Mouse (Mus musculus): ENCODE data around the gene Slc25a11. TPM values are rescaled to one million over a fixed set of nuclear protein-coding genes. Genes with fewer than 3 reads are reported as not detected.

Gene Slc25a11
- polyA plus RNA-seq, 1 experiment from 2014 or later, result 138 TPM

GRCm38 (mm10) chr11:70671333-70672047, 24.2 kb upstream of the Slc25a11 start:
- Histone ChIP-seq H3K36me3 (ENCODE audit: control insufficient read depth, insufficient read depth, low read length) (no peaks in the 10 kb centered on the region), H3K9ac (ENCODE audit: low read depth, low read length) (no peak overlapping the region; the same call in 1 of the 2 replicates)

GRCm38 (mm10) chr11:70670483-70670882, 23.2 kb upstream of the Slc25a11 start:
- no peaks in the 10 kb centered on the region for H3K9me3 ChIP-seq (ENCODE audit: control insufficient read depth, low read length)
- peaks cover 5% of the 10 kb centered on the region; the same call in 1 of the 2 replicates for H3K4me1 ChIP-seq (replicated peaks; ENCODE audit: control insufficient read depth, insufficient read depth, low read length)
- peak overlapping the region; percentile 40 for H3K4me3 ChIP-seq (ENCODE audit: low read depth, low read length)
- H3K9ac ChIP-seq (ENCODE audit: low read depth, low read length), result peak overlapping the region; percentile 55
- no peaks in the 10 kb centered on the region for H3K27me3 ChIP-seq (ENCODE audit: control insufficient read depth, insufficient read depth, low read length)
- no peak for DNase-seq (ENCODE audit: low spot score)
- 33% methylated on average over 14 of the region's 14 CpGs for WGBS
- H3K4me2 ChIP-seq (replicated peaks; ENCODE audit: low read depth, low read length), result peak overlapping the region; percentile 48
- H3K27ac ChIP-seq (ENCODE audit: low read depth, low read length), result peak overlapping the region; percentile 75
- H3K36me3 ChIP-seq (ENCODE audit: control insufficient read depth, insufficient read depth, low read length), result no peaks in the 10 kb centered on the region
- no peak for ATAC-seq (ENCODE audit: low FRiP score)

More at GRCm38 (mm10) chr11:70671333-70672047, 24.2 kb upstream of the Slc25a11 start:
- 83% methylated on average over 16 of the region's 16 CpGs for WGBS
- no peak overlapping the region for H3K27ac ChIP-seq (ENCODE audit: low read depth, low read length)
- H3K9me3 ChIP-seq (ENCODE audit: control insufficient read depth, low read length), result no peaks in the 10 kb centered on the region
- ATAC-seq (ENCODE audit: low FRiP score) (no peak), DNase-seq (ENCODE audit: low spot score) (no peak)
- no peak overlapping the region for H3K4me3 ChIP-seq (ENCODE audit: low read depth, low read length)
- no peak overlapping the region for H3K4me2 ChIP-seq (replicated peaks; ENCODE audit: low read depth, low read length)
- no peaks in the 10 kb centered on the region for H3K27me3 ChIP-seq (ENCODE audit: control insufficient read depth, insufficient read depth, low read length)
- H3K4me1 ChIP-seq (replicated peaks; ENCODE audit: control insufficient read depth, insufficient read depth, low read length), result peaks cover 5% of the 10 kb centered on the region; the same call in 1 of the 2 replicates

DNA sequence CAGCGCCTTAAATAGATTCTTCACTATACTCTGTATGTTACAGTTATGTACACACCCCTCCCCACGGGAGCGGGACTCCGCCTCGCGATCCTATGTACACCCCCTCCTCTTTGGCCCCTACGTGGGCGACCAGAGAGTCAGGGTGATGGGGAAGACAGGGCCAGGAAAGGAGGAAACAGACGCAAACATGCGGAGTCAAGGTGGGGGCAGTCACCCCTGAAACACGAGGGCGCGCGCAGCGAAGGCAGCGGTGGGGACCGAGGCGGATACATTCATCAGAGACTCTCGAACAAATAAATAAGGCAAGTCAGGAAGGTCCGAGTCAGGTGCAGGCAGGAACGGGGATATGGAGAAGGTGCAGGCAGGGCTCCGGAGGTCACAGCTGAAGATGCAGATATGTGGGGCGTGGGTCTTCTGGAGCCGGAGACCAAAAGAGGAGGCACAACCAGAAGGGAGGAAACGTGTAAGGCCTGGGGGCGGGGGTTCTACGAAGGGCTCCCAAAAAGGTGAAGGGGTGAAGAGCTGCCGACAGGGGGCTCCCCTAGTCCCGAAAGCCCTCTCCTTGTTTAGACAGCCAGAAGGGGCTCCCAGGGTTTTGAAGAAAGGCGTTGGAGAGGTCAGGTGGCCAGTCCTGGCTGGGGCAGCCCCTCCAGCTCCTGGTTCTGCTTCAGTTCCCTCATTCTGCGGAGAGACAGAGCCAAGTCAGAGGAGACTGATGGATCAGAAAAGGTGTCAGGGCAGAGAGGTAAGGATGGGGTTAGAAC, 22.5 kb upstream of the Slc25a11 start:
- Histone ChIP-seq H3K27me3 (ENCODE audit: control insufficient read depth, insufficient read depth, low read length) (no peaks in the 10 kb centered on the region), H3K9me3 (ENCODE audit: control insufficient read depth, low read length) (no peaks in the 10 kb centered on the region), H3K36me3 (ENCODE audit: control insufficient read depth, insufficient read depth, low read length) (no peaks in the 10 kb centered on the region), H3K27ac (ENCODE audit: low read depth, low read length) (peak overlapping the region; percentile 75), H3K4me3 (ENCODE audit: low read depth, low read length) (peak overlapping the region; percentile 40), H3K4me1 (replicated peaks; ENCODE audit: control insufficient read depth, insufficient read depth, low read length) (peaks cover 5% of the 10 kb centered on the region; the same call in 1 of the 2 replicates), H3K4me2 (replicated peaks; ENCODE audit: low read depth, low read length) (peak overlapping the region; percentile 48), H3K9ac (ENCODE audit: low read depth, low read length) (peak overlapping the region; percentile 55)
- under 1% methylated on average over 31 of the region's 31 CpGs for WGBS
- peak; percentile 61 for ATAC-seq (ENCODE audit: low FRiP score)
- peak; percentile 84 for DNase-seq (ENCODE audit: low spot score)

DNA sequence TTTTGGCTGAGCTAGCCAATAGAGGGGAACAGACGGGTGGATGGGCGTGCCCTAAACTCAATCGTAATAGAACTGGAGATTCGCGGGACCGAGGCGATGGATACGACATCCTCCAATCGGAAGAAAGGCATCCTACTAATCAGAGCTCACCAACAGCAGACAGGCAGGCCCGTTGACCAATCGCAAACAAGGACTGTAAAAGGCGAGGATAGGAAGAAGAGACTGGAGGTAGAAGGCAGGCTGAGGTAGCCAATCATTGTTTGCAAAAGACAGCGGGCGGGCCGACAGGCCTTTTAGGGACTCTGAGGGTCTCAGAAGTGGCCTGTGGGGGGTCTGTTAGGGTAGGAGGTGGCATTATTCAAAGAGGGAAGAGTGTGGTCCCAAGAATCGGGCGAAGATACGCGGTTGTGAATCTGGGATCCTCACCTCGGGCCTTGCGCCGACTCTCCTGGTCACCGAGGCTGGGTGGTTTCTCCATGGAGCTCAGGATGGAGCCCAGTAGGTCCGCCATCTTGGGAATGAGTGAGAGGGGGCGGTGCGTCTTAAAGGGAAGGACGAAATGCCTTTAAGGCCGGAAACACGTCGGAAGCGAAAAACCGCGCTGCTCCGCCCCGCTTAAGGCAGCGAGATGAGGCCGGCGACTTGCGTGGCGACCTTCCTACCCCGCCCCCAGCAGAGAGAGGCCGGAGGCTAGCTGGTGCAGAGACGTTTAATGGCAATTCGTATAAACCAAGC, 21.7 kb upstream of the Slc25a11 start, which contains the start of gene Spag7:
Spag7 (minus strand) TSS at position 646 of the 735 bp plus-strand sequence.
- peaks cover 3% of the 10 kb centered on the region; the same call in 1 of the 2 replicates for H3K4me1 ChIP-seq (replicated peaks; ENCODE audit: control insufficient read depth, insufficient read depth, low read length)
- peak within 1 kb of the TSS; percentile 48 for H3K4me2 ChIP-seq (replicated peaks; ENCODE audit: low read depth, low read length)
- H3K9ac ChIP-seq (ENCODE audit: low read depth, low read length), result peak within 1 kb of the TSS; percentile 55
- H3K9me3 ChIP-seq (ENCODE audit: control insufficient read depth, low read length), result no peaks in the 10 kb centered on the region
- H3K27me3 ChIP-seq (ENCODE audit: control insufficient read depth, insufficient read depth, low read length), result no peaks in the 10 kb centered on the region
- WGBS, result under 1% methylated on average over 44 of the region's 44 CpGs
- H3K4me3 ChIP-seq (ENCODE audit: low read depth, low read length), result peak within 1 kb of the TSS; percentile 40
- H3K36me3 ChIP-seq (ENCODE audit: control insufficient read depth, insufficient read depth, low read length), result peaks cover 4% of the 10 kb centered on the region
- ATAC-seq (ENCODE audit: low FRiP score) (peak; percentile 96), DNase-seq (ENCODE audit: low spot score) (peak; percentile 96)
- H3K27ac ChIP-seq (ENCODE audit: low read depth, low read length), result peak within 1 kb of the TSS; percentile 80

DNA sequence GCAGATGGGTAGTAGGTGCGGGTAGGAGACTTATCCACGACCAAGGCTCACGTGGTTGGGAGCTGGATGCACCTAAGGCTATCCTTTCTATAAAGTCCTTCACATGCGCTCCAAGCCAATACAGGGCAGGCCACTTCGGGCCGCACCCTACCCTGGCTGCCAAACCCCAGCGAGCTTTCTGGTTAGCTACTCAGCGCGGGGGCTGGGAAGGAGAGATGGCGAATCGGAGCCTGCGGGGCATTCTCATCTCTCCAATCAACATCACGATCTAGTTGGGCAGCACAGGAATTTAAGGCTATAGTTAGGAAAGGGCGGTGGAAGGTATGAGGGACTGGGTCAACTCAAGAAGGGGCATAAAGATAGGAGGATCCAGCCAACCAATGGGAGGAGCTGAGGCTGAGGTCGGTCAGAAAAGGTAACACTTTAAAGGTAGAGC, 21.1 kb upstream of the Slc25a11 start:
- Histone ChIP-seq H3K27me3 (ENCODE audit: control insufficient read depth, insufficient read depth, low read length) (no peaks in the 10 kb centered on the region), H3K4me3 (ENCODE audit: low read depth, low read length) (peak overlapping the region; percentile 40), H3K27ac (ENCODE audit: low read depth, low read length) (peak overlapping the region; percentile 80), H3K9ac (ENCODE audit: low read depth, low read length) (peak overlapping the region; percentile 55), H3K36me3 (ENCODE audit: control insufficient read depth, insufficient read depth, low read length) (peaks cover 4% of the 10 kb centered on the region), H3K4me1 (replicated peaks; ENCODE audit: control insufficient read depth, insufficient read depth, low read length) (peaks cover 3% of the 10 kb centered on the region; the same call in 1 of the 2 replicates), H3K9me3 (ENCODE audit: control insufficient read depth, low read length) (no peaks in the 10 kb centered on the region), H3K4me2 (replicated peaks; ENCODE audit: low read depth, low read length) (peak overlapping the region; percentile 48)
- 2% methylated on average over 15 of the region's 15 CpGs for WGBS
- DNase-seq (ENCODE audit: low spot score) (no peak), ATAC-seq (ENCODE audit: low FRiP score) (peak; percentile 55; the same call in 1 of the 2 replicates)

DNA sequence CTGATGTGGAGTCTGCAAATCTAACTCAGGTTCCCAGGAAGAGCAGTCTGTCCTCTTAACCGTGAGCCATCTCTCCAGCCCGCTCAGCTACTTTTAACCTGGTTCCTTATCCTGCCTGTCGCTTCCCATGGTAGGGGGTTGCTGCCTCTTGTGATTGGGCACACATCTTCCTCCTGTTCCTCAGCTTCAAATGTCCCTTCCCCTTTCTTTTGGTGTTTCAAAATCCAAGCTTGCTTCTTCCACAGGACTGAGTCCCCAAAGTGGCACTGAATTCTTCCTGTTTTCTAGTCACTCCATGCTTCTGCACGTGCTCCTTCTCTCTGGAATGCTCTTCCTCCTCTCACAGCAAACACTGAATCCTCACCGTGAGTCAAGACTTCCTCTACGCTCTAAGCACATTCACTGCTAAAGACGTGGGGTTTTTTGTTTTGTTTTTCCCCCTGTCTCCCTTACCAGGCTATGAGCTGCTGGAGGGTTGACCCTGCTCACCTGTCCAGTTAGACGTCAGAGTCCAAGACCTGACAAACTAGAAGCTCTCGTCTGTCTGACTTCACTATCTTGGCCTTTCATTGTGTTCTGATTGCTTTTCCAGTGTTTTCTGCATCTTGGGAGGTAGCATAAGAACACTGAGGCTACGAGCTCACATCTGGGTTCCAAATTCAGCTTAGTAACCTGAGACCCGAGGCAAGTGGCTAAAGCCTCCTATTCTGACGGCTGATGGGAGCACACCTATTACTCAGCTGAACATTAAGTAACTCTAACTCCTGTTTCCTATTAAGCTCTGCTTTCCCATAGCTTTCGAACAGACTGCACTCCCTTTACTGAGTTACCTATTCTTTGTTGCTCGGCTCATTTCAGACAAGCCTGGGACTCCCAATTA, 20.2 kb upstream of the Slc25a11 start:
- H3K4me2 ChIP-seq (replicated peaks; ENCODE audit: low read depth, low read length), result peak overlapping the region; percentile 48
- H3K9ac ChIP-seq (ENCODE audit: low read depth, low read length), result peak overlapping the region; percentile 55
- H3K9me3 ChIP-seq (ENCODE audit: control insufficient read depth, low read length), result no peaks in the 10 kb centered on the region
- ATAC-seq (ENCODE audit: low FRiP score), result no peak
- peaks cover 3% of the 10 kb centered on the region; the same call in 1 of the 2 replicates for H3K4me1 ChIP-seq (replicated peaks; ENCODE audit: control insufficient read depth, insufficient read depth, low read length)
- H3K27me3 ChIP-seq (ENCODE audit: control insufficient read depth, insufficient read depth, low read length), result no peaks in the 10 kb centered on the region
- no peak overlapping the region for H3K27ac ChIP-seq (ENCODE audit: low read depth, low read length)
- WGBS, result 70% methylated on average over 14 of the region's 14 CpGs
- H3K4me3 ChIP-seq (ENCODE audit: low read depth, low read length), result peak overlapping the region; percentile 40
- H3K36me3 ChIP-seq (ENCODE audit: control insufficient read depth, insufficient read depth, low read length), result peaks cover 4% of the 10 kb centered on the region
- no peak for DNase-seq (ENCODE audit: low spot score)

DNA sequence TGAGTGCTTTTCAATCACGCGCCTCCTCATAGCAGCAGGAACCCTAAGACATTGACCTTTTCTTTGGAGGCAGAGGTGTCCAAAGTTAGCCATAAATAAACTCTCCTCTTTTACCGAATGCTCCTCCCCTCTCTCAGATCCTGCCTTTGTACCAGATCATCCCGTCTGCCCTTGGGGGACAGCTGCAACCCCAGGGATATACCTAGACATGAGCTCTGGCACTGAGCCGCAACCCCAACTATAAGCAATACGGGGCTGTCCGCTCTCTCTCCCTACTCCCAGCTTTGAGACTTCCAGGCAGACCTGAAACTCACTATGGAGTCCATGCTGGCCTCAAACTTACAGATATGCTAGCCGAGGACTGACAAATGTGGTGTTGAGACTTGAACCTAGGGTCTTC, 19.4 kb upstream of the Slc25a11 start:
- H3K27me3 ChIP-seq (ENCODE audit: control insufficient read depth, insufficient read depth, low read length), result no peaks in the 10 kb centered on the region
- ATAC-seq (ENCODE audit: low FRiP score), result no peak
- H3K9ac ChIP-seq (ENCODE audit: low read depth, low read length), result no peak overlapping the region
- no peak overlapping the region for H3K27ac ChIP-seq (ENCODE audit: low read depth, low read length)
- H3K4me3 ChIP-seq (ENCODE audit: low read depth, low read length), result no peak overlapping the region
- H3K4me2 ChIP-seq (replicated peaks; ENCODE audit: low read depth, low read length), result no peak overlapping the region
- H3K36me3 ChIP-seq (ENCODE audit: control insufficient read depth, insufficient read depth, low read length), result peaks cover 4% of the 10 kb centered on the region
- peaks cover 3% of the 10 kb centered on the region; the same call in 1 of the 2 replicates for H3K4me1 ChIP-seq (replicated peaks; ENCODE audit: control insufficient read depth, insufficient read depth, low read length)
- DNase-seq (ENCODE audit: low spot score), result no peak
- WGBS, result 94% methylated on average over 8 of the region's 8 CpGs
- no peaks in the 10 kb centered on the region for H3K9me3 ChIP-seq (ENCODE audit: control insufficient read depth, low read length)
